Mouse (Mus musculus): ENCODE data around the gene Nlrc5.

The Nlrc5 gene

DNA sequence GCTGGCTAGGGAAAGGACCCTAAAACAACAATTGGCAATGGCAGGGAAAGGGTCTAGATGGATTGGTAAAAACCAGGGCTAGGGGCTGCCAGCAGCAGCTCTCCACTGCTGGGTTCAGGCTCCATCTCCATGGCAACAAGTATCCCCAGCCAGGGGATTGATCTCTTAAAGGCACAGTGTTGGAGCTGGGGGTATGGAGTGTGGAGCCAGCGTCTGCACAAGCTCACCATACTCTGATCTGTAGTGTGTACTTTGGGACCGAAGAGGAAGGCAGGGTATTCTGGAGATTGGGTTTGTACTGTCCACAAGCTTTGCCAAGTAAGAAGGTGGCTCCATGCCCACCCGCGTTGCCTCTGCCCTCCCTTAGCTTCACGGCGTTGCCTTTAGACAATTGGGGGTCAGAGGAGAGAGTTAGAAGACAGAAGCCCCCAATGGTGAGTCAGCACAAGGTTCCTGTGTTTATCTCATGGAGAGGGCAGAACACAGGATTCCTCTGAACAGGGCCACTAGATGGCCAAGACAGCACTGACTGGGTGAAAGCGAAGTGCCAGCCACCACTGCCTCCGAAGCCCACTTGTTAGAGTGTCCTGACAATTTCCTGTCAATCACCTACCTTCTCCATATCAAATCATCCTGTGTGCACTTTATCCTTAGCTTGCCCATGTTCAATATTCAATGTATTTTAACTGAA, 133.1 kb downstream of the Nlrc5 start:
- no peak for DNase-seq (ENCODE audit: low spot score in 2 of 2)

DNA sequence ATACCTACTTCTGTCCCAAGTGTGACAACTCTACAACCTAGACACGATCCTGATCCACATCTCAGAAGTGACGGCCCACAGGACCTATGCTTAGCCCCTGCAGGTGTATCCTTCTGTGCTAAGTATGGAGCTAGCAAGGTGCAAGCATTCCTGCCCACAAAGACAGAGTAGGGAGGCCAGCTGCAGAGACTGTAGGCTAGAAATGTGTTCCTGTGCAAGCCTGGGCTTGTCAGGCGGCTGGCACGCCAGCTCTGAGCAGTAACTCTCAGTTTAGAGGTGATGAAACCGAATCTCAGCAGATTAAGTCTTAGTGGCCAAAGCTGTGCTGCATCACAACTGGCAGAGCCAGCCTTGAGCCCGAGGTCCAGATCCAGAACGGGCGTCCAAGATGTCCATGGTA, 133.9 kb downstream of the Nlrc5 start:
- DNase-seq (ENCODE audit: low spot score in 2 of 2) = no peak

DNA sequence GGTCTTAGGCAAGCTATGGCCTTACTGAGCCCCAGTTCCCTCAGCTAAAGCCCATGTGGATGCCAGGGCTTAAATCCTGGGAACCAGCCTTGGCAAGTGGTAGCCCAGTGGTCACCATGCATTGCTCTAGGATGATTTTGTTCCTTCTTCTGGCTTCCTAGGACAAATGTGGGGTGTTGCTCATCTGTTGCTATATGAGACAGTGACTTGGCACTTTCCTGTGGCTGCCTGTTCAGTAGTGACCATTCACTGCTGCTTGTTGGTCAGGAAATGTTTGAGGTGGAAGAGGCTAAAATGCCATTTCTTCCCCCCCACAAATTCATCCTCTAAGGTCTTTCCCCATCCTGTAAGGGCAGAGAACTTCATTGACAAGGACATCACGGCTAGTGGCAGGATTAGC, 135.3 kb downstream of the Nlrc5 start:
- no peak for DNase-seq (ENCODE audit: low spot score in 2 of 2)

DNA sequence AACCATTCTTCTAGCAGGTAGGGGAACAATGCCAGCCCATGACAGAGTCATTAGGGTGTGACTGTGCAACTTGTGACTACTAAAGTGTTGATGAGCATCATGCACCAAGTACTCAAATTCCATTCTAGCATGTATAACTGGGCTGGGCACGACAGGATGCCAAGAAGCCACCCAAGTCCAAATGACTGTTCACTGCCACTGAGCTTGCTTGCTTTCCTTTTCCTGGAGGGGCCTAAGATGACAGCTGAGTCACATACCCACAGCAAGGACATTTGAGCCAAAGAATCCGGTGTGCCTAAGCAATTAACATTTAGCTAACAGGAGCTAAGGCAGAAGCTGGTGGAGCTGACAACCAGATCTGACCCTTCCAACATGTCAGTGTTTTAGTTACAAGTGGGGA, 137.7 kb downstream of the Nlrc5 start:
- no peak for DNase-seq (ENCODE audit: low spot score in 2 of 2)

DNA sequence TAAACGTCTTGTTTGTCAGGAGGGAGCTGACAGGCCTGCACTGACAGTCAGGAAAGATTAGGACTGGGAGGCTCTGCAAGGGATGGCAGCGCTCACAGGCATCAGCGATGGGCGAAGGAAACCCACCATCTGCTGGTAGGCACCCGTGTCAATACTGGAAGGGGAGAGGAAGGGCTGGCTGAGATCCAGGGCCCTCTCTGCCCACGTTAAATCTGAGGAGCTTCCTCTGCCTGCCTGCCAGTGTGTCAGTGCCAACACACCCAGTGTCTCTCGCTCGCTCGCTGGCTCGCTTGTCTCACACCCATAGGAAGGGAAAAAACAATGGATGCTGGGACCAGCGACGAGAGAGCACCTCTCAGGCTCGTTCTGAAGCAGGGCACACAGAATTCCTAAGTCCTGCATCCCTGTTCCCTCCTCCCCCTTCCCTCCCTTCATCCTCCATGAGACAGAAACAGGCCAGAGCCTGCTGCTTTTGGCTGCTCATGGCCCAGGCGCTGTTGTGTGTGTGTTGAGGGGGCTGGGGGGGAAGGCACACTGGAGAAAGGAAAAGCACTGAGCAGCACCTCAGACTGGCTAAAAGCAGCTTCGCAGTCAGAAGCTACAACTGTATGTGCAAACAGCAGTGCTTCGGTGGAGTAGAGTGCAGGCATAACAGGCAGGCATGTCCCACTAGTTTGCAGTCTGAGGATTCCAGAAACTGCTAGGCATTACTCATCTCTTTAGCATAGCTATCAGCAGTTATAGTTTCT, 140.2 kb downstream of the Nlrc5 start:
- DNase-seq (ENCODE audit: low spot score in 2 of 2) = peak; percentile 42 to 64

DNA sequence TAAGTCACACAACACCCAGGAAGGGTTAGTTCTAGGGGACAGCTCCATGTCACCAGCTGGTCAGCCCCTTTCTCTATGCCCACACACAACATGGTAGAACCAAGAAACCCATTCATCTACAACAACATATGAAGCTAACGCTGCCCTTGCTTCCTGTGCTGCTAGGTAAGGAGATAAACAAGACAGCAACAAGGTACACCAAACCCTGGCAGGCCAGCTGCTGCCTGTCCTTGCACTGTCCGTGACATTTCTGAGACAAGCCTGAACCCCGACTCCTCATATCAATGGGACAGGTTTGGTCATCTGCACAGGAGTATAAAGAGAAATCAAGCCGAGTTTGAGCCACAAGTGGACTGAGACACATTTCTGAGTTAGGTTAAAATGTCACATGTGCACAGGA, 141.0 kb downstream of the Nlrc5 start:
- no peak for DNase-seq (ENCODE audit: low spot score in 2 of 2)

All from frontal cortex, postnatal 25 days (tissue).